Mouse (Mus musculus) C2C12 (cell line): Measurements from ENCODE around the gene Scyl1.

ENCODE experiments used
- CEBPB ChIP-seq: IDR thresholded peaks from one replicate; pipeline ENCODE4 v1.6.1; 2011; ENCODE audit warnings: low read depth, mild to moderate bottlenecking, control low read depth, moderate library complexity
- CTCF ChIP-seq: IDR thresholded peaks from one replicate; pipeline ENCODE4 v1.5.1; 2011; ENCODE audit not compliant: control insufficient read depth, insufficient read depth, insufficient read length
- MAX ChIP-seq: IDR thresholded peaks from one replicate; pipeline ENCODE4 v1.6.1; 2011; ENCODE audit warnings: mild to moderate bottlenecking, control low read depth
- MYOD1 ChIP-seq: IDR thresholded peaks from one replicate; pipeline ENCODE4 v1.6.1; 2011; ENCODE audit warnings: low read depth; ENCODE audit not compliant: control insufficient read depth, insufficient read length
- MYOG ChIP-seq: IDR thresholded peaks from one replicate; pipeline ENCODE4 v1.6.1; 2011; ENCODE audit not compliant: control insufficient read depth, insufficient read length; ENCODE audit errors: extremely low read depth
- USF1 ChIP-seq: IDR thresholded peaks from one replicate; pipeline ENCODE4 v1.6.1; 2011; ENCODE audit warnings: low read depth, mild to moderate bottlenecking, control low read depth, moderate library complexity

- TF ChIP-seq CTCF (no peak), MAX (no peak), USF1 (no peak), CEBPB (no peak), MYOG (no peak), MYOD1 (no peak)
Observed at GRCm38 (mm10) chr19:5818590-5818977, 47.4 kb upstream of the Scyl1 start.
